Mouse (Mus musculus): Measurements from ENCODE around the gene Tgfb1. TPM values are rescaled to one million over a fixed set of nuclear protein-coding genes. Genes with fewer than 3 reads are reported as not detected.

The Tgfb1 gene
- polyA plus RNA-seq, 1 experiment from 2014 or later, result 3.9 TPM

- no peak for ATAC-seq (ENCODE audit: low read depth)
- peaks cover 3% of the 10 kb centered on the region; the same call in 1 of the 2 replicates for H3K4me1 ChIP-seq (ENCODE audit: control insufficient read depth, insufficient read depth, low read length)
- 0 out of 2 replicates have a peak, but pooled peaks cover 11% of the 10 kb centered on the region for H3K36me3 ChIP-seq (ENCODE audit: control insufficient read depth, insufficient read depth, low read length)
- 0 out of 2 replicates have a peak, but pooled peaks cover 5% of the 10 kb centered on the region for H3K27me3 ChIP-seq (replicated peaks; ENCODE audit: control insufficient read depth, insufficient read depth, low read length)
- WGBS, result 6% methylated on average over 19 of the region's 37 CpGs
- DNase-seq (ENCODE audit: low spot score), result no peak
- H3K9ac ChIP-seq (ENCODE audit: low read depth, low read length), result no peak overlapping the region
- peaks cover 5% of the 10 kb centered on the region; the same call in 1 of the 2 replicates for H3K9me3 ChIP-seq (ENCODE audit: control insufficient read depth, low read length)
- H3K27ac ChIP-seq (replicated peaks; ENCODE audit: low read depth, low read length), result no peak overlapping the region
- peak overlapping the region; percentile 44 for H3K4me2 ChIP-seq (ENCODE audit: low read depth, low read length)
- peak overlapping the region; percentile 16; the same call in 1 of the 2 replicates for H3K4me3 ChIP-seq (ENCODE audit: low read depth, low read length)
Measured at GRCm38 (mm10) chr7:25704716-25705364, 18.0 kb downstream of the Tgfb1 start.

- H3K4me1 ChIP-seq (ENCODE audit: control insufficient read depth, insufficient read depth, low read length), result peaks cover 13% of the 10 kb centered on the region
- no peak overlapping the region for H3K4me3 ChIP-seq (ENCODE audit: low read depth, low read length)
- 62% methylated on average over 6 of the region's 6 CpGs for WGBS
- no peak overlapping the region for H3K4me2 ChIP-seq (ENCODE audit: low read depth, low read length)
- H3K36me3 ChIP-seq (ENCODE audit: control insufficient read depth, insufficient read depth, low read length), result 0 out of 2 replicates have a peak, but pooled peaks cover 10% of the 10 kb centered on the region
- peaks cover 5% of the 10 kb centered on the region; the same call in 1 of the 2 replicates for H3K9me3 ChIP-seq (ENCODE audit: control insufficient read depth, low read length)
- H3K27me3 ChIP-seq (replicated peaks; ENCODE audit: control insufficient read depth, insufficient read depth, low read length), result 0 out of 2 replicates have a peak, but pooled peaks cover 5% of the 10 kb centered on the region
- no peak for DNase-seq (ENCODE audit: low spot score)
- H3K27ac ChIP-seq (replicated peaks; ENCODE audit: low read depth, low read length), result no peak overlapping the region
- ATAC-seq (ENCODE audit: low read depth), result no peak
- H3K9ac ChIP-seq (ENCODE audit: low read depth, low read length), result no peak overlapping the region
Measured at GRCm38 (mm10) chr7:25705801-25706251, 19.0 kb downstream of the Tgfb1 start.

- Histone ChIP-seq H3K4me3 (ENCODE audit: low read depth, low read length) (no peak overlapping the region), H3K4me2 (ENCODE audit: low read depth, low read length) (no peak overlapping the region), H3K36me3 (ENCODE audit: control insufficient read depth, insufficient read depth, low read length) (0 out of 2 replicates have a peak, but pooled peaks cover 1% of the 10 kb centered on the region), H3K4me1 (ENCODE audit: control insufficient read depth, insufficient read depth, low read length) (peaks cover 22% of the 10 kb centered on the region), H3K27ac (replicated peaks; ENCODE audit: low read depth, low read length) (0 out of 2 replicates have a peak overlapping the region, but pooled peaks have one; percentile 28), H3K9ac (ENCODE audit: low read depth, low read length) (no peak overlapping the region), H3K9me3 (ENCODE audit: control insufficient read depth, low read length) (peaks cover 5% of the 10 kb centered on the region; the same call in 1 of the 2 replicates), H3K27me3 (replicated peaks; ENCODE audit: control insufficient read depth, insufficient read depth, low read length) (0 out of 2 replicates have a peak, but pooled peaks cover 5% of the 10 kb centered on the region)
- DNase-seq (ENCODE audit: low spot score) (no peak), ATAC-seq (ENCODE audit: low read depth) (no peak)
- 41% methylated on average over 6 of the region's 7 CpGs for WGBS
Measured at GRCm38 (mm10) chr7:25706578-25707170, 19.9 kb downstream of the Tgfb1 start.

GRCm38 (mm10) chr7:25707581-25708292, 20.9 kb downstream of the Tgfb1 start:
- no peak overlapping the region for H3K4me3 ChIP-seq (ENCODE audit: low read depth, low read length)
- peaks cover 8% of the 10 kb centered on the region for H3K36me3 ChIP-seq (ENCODE audit: control insufficient read depth, insufficient read depth, low read length)
- H3K27me3 ChIP-seq (replicated peaks; ENCODE audit: control insufficient read depth, insufficient read depth, low read length), result 0 out of 2 replicates have a peak, but pooled peaks cover 5% of the 10 kb centered on the region
- no peak overlapping the region for H3K4me2 ChIP-seq (ENCODE audit: low read depth, low read length)
- DNase-seq (ENCODE audit: low spot score) (no peak), ATAC-seq (ENCODE audit: low read depth) (peak; percentile 3; the same call in 1 of the 2 replicates)
- H3K27ac ChIP-seq (replicated peaks; ENCODE audit: low read depth, low read length), result peak overlapping the region; percentile 68
- peak overlapping the region; percentile 34 for H3K9ac ChIP-seq (ENCODE audit: low read depth, low read length)
- no peaks in the 10 kb centered on the region for H3K9me3 ChIP-seq (ENCODE audit: control insufficient read depth, low read length)
- H3K4me1 ChIP-seq (ENCODE audit: control insufficient read depth, insufficient read depth, low read length), result peaks cover 28% of the 10 kb centered on the region
- 31% methylated on average over 15 of the region's 15 CpGs for WGBS

GRCm38 (mm10) chr7:25709961-25710360, 23.2 kb downstream of the Tgfb1 start:
- ATAC-seq (ENCODE audit: low read depth) (0 out of 2 replicates have a peak, but pooled peaks have one; percentile 17), DNase-seq (ENCODE audit: low spot score) (no peak)
- peak overlapping the region; percentile 40 for H3K4me2 ChIP-seq (ENCODE audit: low read depth, low read length)
- 13% methylated on average over 12 of the region's 12 CpGs for WGBS
- H3K27ac ChIP-seq (replicated peaks; ENCODE audit: low read depth, low read length), result peak overlapping the region; percentile 55
- H3K36me3 ChIP-seq (ENCODE audit: control insufficient read depth, insufficient read depth, low read length), result peaks cover 30% of the 10 kb centered on the region
- H3K4me3 ChIP-seq (ENCODE audit: low read depth, low read length), result no peak overlapping the region
- peaks cover 25% of the 10 kb centered on the region for H3K4me1 ChIP-seq (ENCODE audit: control insufficient read depth, insufficient read depth, low read length)
- H3K27me3 ChIP-seq (replicated peaks; ENCODE audit: control insufficient read depth, insufficient read depth, low read length), result no peaks in the 10 kb centered on the region
- no peaks in the 10 kb centered on the region for H3K9me3 ChIP-seq (ENCODE audit: control insufficient read depth, low read length)
- peak overlapping the region; percentile 53 for H3K9ac ChIP-seq (ENCODE audit: low read depth, low read length)

- H3K27ac ChIP-seq (replicated peaks; ENCODE audit: low read depth, low read length), result peak overlapping the region; percentile 55
- no peaks in the 10 kb centered on the region for H3K9me3 ChIP-seq (ENCODE audit: control insufficient read depth, low read length)
- DNase-seq (ENCODE audit: low spot score) (no peak), ATAC-seq (ENCODE audit: low read depth) (peak; percentile 16)
- peaks cover 25% of the 10 kb centered on the region for H3K4me1 ChIP-seq (ENCODE audit: control insufficient read depth, insufficient read depth, low read length)
- no peak overlapping the region for H3K4me3 ChIP-seq (ENCODE audit: low read depth, low read length)
- no peaks in the 10 kb centered on the region for H3K27me3 ChIP-seq (replicated peaks; ENCODE audit: control insufficient read depth, insufficient read depth, low read length)
- H3K9ac ChIP-seq (ENCODE audit: low read depth, low read length), result peak overlapping the region; percentile 53
- whole genome bisulfite sequencing, result 0% methylated on average over 5 of the region's 7 CpGs
- H3K36me3 ChIP-seq (ENCODE audit: control insufficient read depth, insufficient read depth, low read length), result peaks cover 36% of the 10 kb centered on the region
- peak overlapping the region; percentile 40 for H3K4me2 ChIP-seq (ENCODE audit: low read depth, low read length)
Measured at GRCm38 (mm10) chr7:25710519-25711130, 23.8 kb downstream of the Tgfb1 start.

GRCm38 (mm10) chr7:25711165-25711564, 24.4 kb downstream of the Tgfb1 start:
- no peak for ATAC-seq (ENCODE audit: low read depth)
- peak overlapping the region; percentile 40 for H3K4me2 ChIP-seq (ENCODE audit: low read depth, low read length)
- WGBS, result 45% methylated on average over 5 of the region's 5 CpGs

GRCm38 (mm10) chr7:25711731-25712197, 25.0 kb downstream of the Tgfb1 start:
- DNase-seq (ENCODE audit: low spot score) (peak; percentile 69), ATAC-seq (ENCODE audit: low read depth) (peak; percentile 51)
- Histone ChIP-seq H3K9me3 (ENCODE audit: control insufficient read depth, low read length) (no peaks in the 10 kb centered on the region), H3K4me3 (ENCODE audit: low read depth, low read length) (no peak overlapping the region), H3K36me3 (ENCODE audit: control insufficient read depth, insufficient read depth, low read length) (peaks cover 44% of the 10 kb centered on the region), H3K27me3 (replicated peaks; ENCODE audit: control insufficient read depth, insufficient read depth, low read length) (no peaks in the 10 kb centered on the region), H3K4me2 (ENCODE audit: low read depth, low read length) (no peak overlapping the region), H3K9ac (ENCODE audit: low read depth, low read length) (0 out of 2 replicates have a peak overlapping the region, but pooled peaks have one; percentile 30), H3K4me1 (ENCODE audit: control insufficient read depth, insufficient read depth, low read length) (peaks cover 25% of the 10 kb centered on the region), H3K27ac (replicated peaks; ENCODE audit: low read depth, low read length) (peak overlapping the region; percentile 63)
- whole genome bisulfite sequencing, result 8% methylated on average over 7 of the region's 7 CpGs

More at GRCm38 (mm10) chr7:25711165-25711564, 24.4 kb downstream of the Tgfb1 start:
- Histone ChIP-seq H3K4me3 (ENCODE audit: low read depth, low read length) (no peak overlapping the region), H3K9me3 (ENCODE audit: control insufficient read depth, low read length) (no peaks in the 10 kb centered on the region), H3K27me3 (replicated peaks; ENCODE audit: control insufficient read depth, insufficient read depth, low read length) (no peaks in the 10 kb centered on the region), H3K36me3 (ENCODE audit: control insufficient read depth, insufficient read depth, low read length) (peaks cover 42% of the 10 kb centered on the region), H3K4me1 (ENCODE audit: control insufficient read depth, insufficient read depth, low read length) (peaks cover 25% of the 10 kb centered on the region), H3K27ac (replicated peaks; ENCODE audit: low read depth, low read length) (peak overlapping the region; percentile 63), H3K9ac (ENCODE audit: low read depth, low read length) (peak overlapping the region; percentile 53; the same call in 1 of the 2 replicates)
- DNase-seq (ENCODE audit: low spot score), result no peak
